Mouse (Mus musculus) stomach, embryonic 15.5 days (tissue): ENCODE results near the gene Uaca. TPM values are rescaled to one million over a fixed set of nuclear protein-coding genes. Genes with fewer than 3 reads are reported as not detected.

Source experiments
- ATAC-seq: fragments of 200-750 bp; cut with Nextera tagmentation; 2 replicates; pipeline ENCODE4 v1.8.0; 2017; ENCODE audit warnings: low read depth, moderate number of reproducible peaks, moderate TSS enrichment; ENCODE audit not compliant: insufficient read depth, low FRiP score
- H3K27ac ChIP-seq: fragments of 300-500 bp; sonication (generic); 2 replicates; pipeline ENCODE4 v1.5.1; 2015; ENCODE audit warnings: mild to moderate bottlenecking, inconsistent platforms
- H3K27me3 ChIP-seq: fragments of 300-500 bp; sonication (generic); replicated peaks from 2 replicates; pipeline ENCODE4 v1.6.1; 2015; ENCODE audit warnings: inconsistent platforms
- H3K36me3 ChIP-seq: fragments of 300-500 bp; sonication (generic); 2 replicates; pipeline ENCODE4 v1.6.1; 2015; ENCODE audit warnings: inconsistent platforms
- H3K4me1 ChIP-seq: fragments of 300-500 bp; sonication (generic); 2 replicates; pipeline ENCODE4 v1.6.1; 2015; ENCODE audit warnings: inconsistent platforms
- H3K4me2 ChIP-seq: fragments of 300-500 bp; sonication (generic); 2 replicates; pipeline ENCODE4 v1.6.1; 2015; ENCODE audit warnings: mild to moderate bottlenecking, inconsistent platforms
- H3K4me3 ChIP-seq: fragments of 300-500 bp; sonication (generic); replicated peaks from 2 replicates; pipeline ENCODE4 v1.5.1; 2015; ENCODE audit warnings: inconsistent platforms
- H3K9ac ChIP-seq: fragments of 300-500 bp; sonication (generic); 2 replicates; pipeline ENCODE4 v1.6.1; 2015; ENCODE audit warnings: inconsistent platforms
- H3K9me3 ChIP-seq: fragments of 300-500 bp; sonication (generic); 2 replicates; pipeline ENCODE4 v1.6.1; 2016; ENCODE audit warnings: inconsistent platforms
- WGBS: fragments of 180-500 bp; shearing (Covaris S2); methylation state at CpG from one replicate; pipeline ENCODE4 v1.1.7; 2015; 5-methylcytosine and 5-hydroxymethylcytosine counted together
- polyA plus RNA-seq: library from polyadenylated mRNA; unstranded; fragments of >200 nt; fragmentation: Nextera tagmentation; extraction: Ambion mirVana; gene quantifications from 2 replicates; pipeline ENCODE4 v1.2.1, GENCODE M21; 2015

The Uaca gene
- polyA plus RNA-seq, 1 experiment from 2014 or later = 36.1 TPM

DNA sequence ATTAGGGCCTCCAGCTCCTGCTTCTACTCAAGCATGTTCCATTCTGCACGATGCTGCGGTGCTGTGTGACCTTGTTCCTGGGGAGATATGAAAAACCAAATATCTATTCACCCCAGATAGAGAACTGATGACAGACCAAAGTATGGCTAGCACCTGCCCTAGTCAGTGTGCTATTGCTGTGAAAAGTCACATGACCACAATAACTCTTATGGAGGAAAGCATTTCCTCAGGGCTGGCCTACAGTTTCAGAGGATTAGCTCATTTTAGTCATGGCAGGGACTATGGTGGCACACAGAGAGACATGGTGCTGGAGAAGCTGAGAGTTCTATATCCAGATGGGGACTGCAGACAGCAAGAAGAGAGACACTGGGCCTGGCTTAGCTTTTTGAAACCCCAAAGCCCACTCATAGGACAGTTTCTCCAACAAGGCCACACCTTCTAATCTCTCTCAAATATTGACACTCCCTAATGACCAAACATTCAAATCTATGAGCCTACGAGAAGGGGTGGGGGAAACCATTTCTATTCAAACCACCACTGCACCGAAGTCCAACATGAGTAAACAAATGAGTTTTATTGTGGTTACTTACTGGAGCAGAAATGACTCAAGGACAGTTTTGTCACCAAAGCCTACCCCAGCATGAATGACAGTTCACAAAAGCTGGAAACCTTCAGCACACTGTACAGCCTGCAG lies 135.1 kb downstream of the Uaca start:
- peak; percentile 87 for ATAC-seq
- peak overlapping the region; percentile 49 for H3K27ac ChIP-seq
- H3K9me3 ChIP-seq = no peaks in the 10 kb centered on the region
- H3K27me3 ChIP-seq = no peaks in the 10 kb centered on the region
- no peak overlapping the region for H3K4me3 ChIP-seq
- H3K4me1 ChIP-seq = no peaks in the 10 kb centered on the region
- H3K36me3 ChIP-seq = no peaks in the 10 kb centered on the region
- 61% methylated on average over 4 of the region's 4 CpGs for WGBS
- no peak overlapping the region for H3K9ac ChIP-seq
- no peak overlapping the region for H3K4me2 ChIP-seq

Other genes starting within 250 kb of the Uaca start
- gene Lrrc49, start 106.4 kb upstream of the Uaca start, polyA plus RNA-seq = 14.3 and 15.7 TPM in 2 replicates
- gene Larp6, start 81.6 kb upstream of the Uaca start, polyA plus RNA-seq = 2.2 and 2.3 TPM in 2 replicates